Mouse (Mus musculus): Measurements from ENCODE around the gene Mdh1b. TPM values are rescaled to one million over a fixed set of nuclear protein-coding genes. Genes with fewer than 3 reads are reported as not detected.

Gene Mdh1b
- polyA plus RNA-seq (2021; fragmentation: Nextera tagmentation): 1.8 and 2.5 TPM in 2 replicates
- long read RNA-seq, experiment 1, partial matches to known transcripts: 0 of 3 reads
- long read RNA-seq, experiment 1, other reads (novel, unspliced or antisense): 0 of 3 reads
- long read RNA-seq, experiment 2, partial matches to known transcripts: 2 of 6 reads
- long read RNA-seq, experiment 2, other reads (novel, unspliced or antisense): 0 of 6 reads

GRCm38 (mm10) chr1:63730240-63730771 lies at the start of gene Mdh1b, which contains the start of gene Fastkd2:
Gene Mdh1b (minus strand): TSS chr1:63730318.
Gene Fastkd2 (plus strand): TSS chr1:63730614.

GRCm38 (mm10) chr1:63769167-63769566 lies 39.0 kb upstream of the Mdh1b start, which contains the start of gene 4933402D24Rik:
Gene 4933402D24Rik (minus strand): TSS chr1:63769267.

GRCm38 (mm10) chr1:63686827-63687226 lies 43.3 kb downstream of the Mdh1b start, which contains the start of gene Dytn:
Gene Dytn (minus strand): TSS chr1:63686927.

Other genes starting within 250 kb of the Mdh1b start
- gene Gm39653, start 114.3 kb downstream of the Mdh1b start, polyA plus RNA-seq (2021; fragmentation: Nextera tagmentation): not detected in 2 replicates
- not detected in 2 replicates for gene Dytn, start 43.4 kb downstream of the Mdh1b start, polyA plus RNA-seq (2021; fragmentation: Nextera tagmentation)
- 22.5 and 22.7 TPM in 2 replicates for gene Fastkd2, start 296 bp upstream of the Mdh1b start, polyA plus RNA-seq (2021; fragmentation: Nextera tagmentation)
- 0.10 and 0.13 TPM in 2 replicates for gene 4933402D24Rik, start 38.9 kb upstream of the Mdh1b start, polyA plus RNA-seq (2021; fragmentation: Nextera tagmentation)

Measured in layer of hippocampus, adult 6 months (tissue).